Mouse (Mus musculus) R1 (cell line): ENCODE results near the gene Eva1a.

ENCODE experiments used
- DNase-seq: peaks from one replicate; pipeline ENCODE4 v3.0.0-alpha.2; 2018; ENCODE audit warnings: low read depth, low spot score

Eva1a gene

GRCm38 (mm10) chr6:82125134-82125533 is 84.3 kb downstream of the Eva1a start:
- DNase-seq, result no peak

- no peak for DNase-seq
Observed at GRCm38 (mm10) chr6:82127827-82128226, 87.0 kb downstream of the Eva1a start.

GRCm38 (mm10) chr6:82129630-82130217 is 88.9 kb downstream of the Eva1a start:
- no peak for DNase-seq

GRCm38 (mm10) chr6:82132876-82133591 is 92.2 kb downstream of the Eva1a start:
- peak; percentile 13 for DNase-seq

GRCm38 (mm10) chr6:82133592-82133978 is 92.7 kb downstream of the Eva1a start:
- DNase-seq, result no peak

- no peak for DNase-seq
Observed at GRCm38 (mm10) chr6:82135959-82136712, 95.3 kb downstream of the Eva1a start.
